In the genomic region with DNA sequence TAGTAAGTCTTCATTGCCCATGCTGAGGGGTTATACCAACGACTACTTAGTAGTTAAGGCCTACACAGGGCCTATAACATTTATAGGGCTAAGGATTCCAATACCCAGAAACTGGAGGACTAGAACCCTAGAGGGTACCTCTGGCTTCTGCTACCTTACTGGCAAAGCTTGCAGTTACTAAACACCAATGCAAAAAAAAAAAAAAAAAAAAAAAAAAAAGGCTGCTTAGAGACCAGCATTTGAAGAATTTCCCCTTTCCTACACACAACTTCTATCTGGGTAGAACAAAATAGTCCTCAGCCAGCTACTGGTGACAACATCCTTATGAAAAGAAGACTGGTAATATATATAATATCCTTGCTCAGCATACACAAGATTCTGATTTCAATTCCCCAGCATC, we compare ENCODE assay signal across 10 mouse cellular contexts. TPM values are rescaled to one million over a fixed set of nuclear protein-coding genes. Genes with fewer than 3 reads are reported as not detected.
DNase-seq lines count a peak whose midpoint lies in the region; ATAC-seq and TF ChIP-seq lines count a peak whose summit lies in the region.
"Had no signal": no experiment of that assay in that cellular context is flagged by ENCODE, and none has a peak within 500 bp of the region (broad histone marks: within the 10 kb centered on the region; RNA-seq: fewer than 3 reads in every experiment).

No protein-coding gene starts in this region.

- no peak for ATAC-seq in embryonic facial prominence, embryonic 15.5 days (ENCODE audit: insufficient number of reproducible peaks, low FRiP score, low TSS enrichment, low read depth)
- no peak for ATAC-seq in hindbrain, embryonic 15.5 days (ENCODE audit: low FRiP score, low read depth)
- no peak for ATAC-seq in hindbrain, embryonic 11.5 days (ENCODE audit: low FRiP score)
- no peak for ATAC-seq in midbrain, embryonic 15.5 days (replicated peaks)
- ATAC-seq in stomach, postnatal 0 days (ENCODE audit: low FRiP score, low TSS enrichment) = no peak

- DNase-seq in embryonic facial prominence, embryonic 10.5 days (ENCODE audit: low spot score) = no peak
- no peak for DNase-seq in hindbrain, embryonic 11.5 days (ENCODE audit: low spot score)
- no peak for DNase-seq in midbrain, embryonic 10.5 days (ENCODE audit: low spot score)
- no peak for DNase-seq in stomach, postnatal 0 days (ENCODE audit: low spot score)
- no peak for DNase-seq in ovary, postnatal 10 days (ENCODE audit: low spot score)
- DNase-seq: cerebellum, adult 2 months; thymus, adult 18-20 months had no signal

- no peak overlapping the region for H3K9ac ChIP-seq in embryonic facial prominence, embryonic 15.5 days
- no peak overlapping the region for H3K9ac ChIP-seq in hindbrain, embryonic 15.5 days
- H3K9ac ChIP-seq in hindbrain, embryonic 11.5 days (ENCODE audit: low read depth, low read length) = no peak overlapping the region
- no peak overlapping the region for H3K9ac ChIP-seq in midbrain, embryonic 15.5 days
- H3K9ac ChIP-seq in stomach, postnatal 0 days (ENCODE audit: low read length) = no peak overlapping the region

- no peak overlapping the region for H3K4me3 ChIP-seq in embryonic facial prominence, embryonic 15.5 days (replicated peaks)
- H3K4me3 ChIP-seq in embryonic facial prominence, embryonic 10.5 days = no peak overlapping the region
- H3K4me3 ChIP-seq in hindbrain, embryonic 15.5 days = no peak overlapping the region
- H3K4me3 ChIP-seq in hindbrain, embryonic 11.5 days (ENCODE audit: low read depth, low read length) = no peak overlapping the region
- no peak overlapping the region for H3K4me3 ChIP-seq in midbrain, embryonic 10.5 days
- no peak overlapping the region for H3K4me3 ChIP-seq in midbrain, embryonic 15.5 days
- H3K4me3 ChIP-seq in stomach, postnatal 0 days (ENCODE audit: low read depth, low read length) = no peak overlapping the region

- TF ChIP-seq CTCF in stomach, postnatal 0 days (IDR thresholded peaks at IDR 0.05; ENCODE audit: low read depth) = no peak

- 0 out of 2 replicates have a peak overlapping the region, but pooled peaks have one; percentile 68 for H3K27ac ChIP-seq in embryonic facial prominence, embryonic 15.5 days (replicated peaks)
- H3K27ac ChIP-seq in embryonic facial prominence, embryonic 10.5 days (replicated peaks) = no peak overlapping the region
- peak overlapping the region; percentile 52; the same call in 1 of the 2 replicates for H3K27ac ChIP-seq in hindbrain, embryonic 15.5 days (replicated peaks)
- H3K27ac ChIP-seq in hindbrain, embryonic 11.5 days (ENCODE audit: low read depth, low read length) = no peak overlapping the region
- H3K27ac ChIP-seq in midbrain, embryonic 10.5 days (replicated peaks) = peak overlapping the region; percentile 70; the same call in 1 of the 2 replicates
- H3K27ac ChIP-seq in midbrain, embryonic 15.5 days = no peak overlapping the region
- peak overlapping the region; percentile 13; the same call in 1 of the 2 replicates for H3K27ac ChIP-seq in stomach, postnatal 0 days (replicated peaks)

- WGBS in embryonic facial prominence, embryonic 15.5 days = 70% methylated on average over 1 of the region's 1 CpGs
- 64% methylated on average over 1 of the region's 1 CpGs for WGBS in embryonic facial prominence, embryonic 10.5 days
- 71% methylated on average over 1 of the region's 1 CpGs for WGBS in hindbrain, embryonic 15.5 days
- 68% methylated on average over 1 of the region's 1 CpGs for WGBS in hindbrain, embryonic 11.5 days
- 65% methylated on average over 1 of the region's 1 CpGs for WGBS in midbrain, embryonic 10.5 days
- 40% methylated on average over 1 of the region's 1 CpGs for WGBS in midbrain, embryonic 15.5 days
- WGBS in stomach, postnatal 0 days = 41% methylated on average over 1 of the region's 1 CpGs

- no peaks in the 10 kb centered on the region for H3K27me3 ChIP-seq in embryonic facial prominence, embryonic 15.5 days
- H3K27me3 ChIP-seq in embryonic facial prominence, embryonic 10.5 days (replicated peaks; ENCODE audit: low read depth, poor library complexity, severe bottlenecking) = no peaks in the 10 kb centered on the region
- no peaks in the 10 kb centered on the region for H3K27me3 ChIP-seq in hindbrain, embryonic 15.5 days
- H3K27me3 ChIP-seq in hindbrain, embryonic 11.5 days (ENCODE audit: control insufficient read depth, insufficient read depth, low read length) = no peaks in the 10 kb centered on the region
- H3K27me3 ChIP-seq in midbrain, embryonic 10.5 days (ENCODE audit: low read depth, poor library complexity, severe bottlenecking) = no peaks in the 10 kb centered on the region
- no peaks in the 10 kb centered on the region for H3K27me3 ChIP-seq in midbrain, embryonic 15.5 days (replicated peaks)
- no peaks in the 10 kb centered on the region for H3K27me3 ChIP-seq in stomach, postnatal 0 days (ENCODE audit: control insufficient read depth, insufficient read depth, low read length)

- peaks cover 17% of the 10 kb centered on the region for H3K4me1 ChIP-seq in embryonic facial prominence, embryonic 15.5 days
- H3K4me1 ChIP-seq in embryonic facial prominence, embryonic 10.5 days = peaks cover 20% of the 10 kb centered on the region
- peaks cover 14% of the 10 kb centered on the region for H3K4me1 ChIP-seq in hindbrain, embryonic 15.5 days (replicated peaks)
- H3K4me1 ChIP-seq in hindbrain, embryonic 11.5 days (replicated peaks; ENCODE audit: control insufficient read depth, insufficient read depth, low read length) = no peaks in the 10 kb centered on the region
- peaks cover 37% of the 10 kb centered on the region for H3K4me1 ChIP-seq in midbrain, embryonic 10.5 days
- H3K4me1 ChIP-seq in midbrain, embryonic 15.5 days = peaks cover 15% of the 10 kb centered on the region
- H3K4me1 ChIP-seq in stomach, postnatal 0 days (replicated peaks; ENCODE audit: control insufficient read depth, insufficient read depth) = peaks cover 2% of the 10 kb centered on the region; the same call in 1 of the 2 replicates

- H3K9me3 ChIP-seq in embryonic facial prominence, embryonic 15.5 days (replicated peaks) = no peaks in the 10 kb centered on the region
- no peaks in the 10 kb centered on the region for H3K9me3 ChIP-seq in embryonic facial prominence, embryonic 10.5 days
- no peaks in the 10 kb centered on the region for H3K9me3 ChIP-seq in hindbrain, embryonic 15.5 days
- H3K9me3 ChIP-seq in hindbrain, embryonic 11.5 days (ENCODE audit: control insufficient read depth, low read length) = no peaks in the 10 kb centered on the region
- peaks cover 6% of the 10 kb centered on the region; the same call in 1 of the 2 replicates for H3K9me3 ChIP-seq in midbrain, embryonic 10.5 days (replicated peaks)
- H3K9me3 ChIP-seq in midbrain, embryonic 15.5 days = no peaks in the 10 kb centered on the region
- no peaks in the 10 kb centered on the region for H3K9me3 ChIP-seq in stomach, postnatal 0 days (ENCODE audit: control insufficient read depth, low read length)

- no peak overlapping the region for H3K4me2 ChIP-seq in embryonic facial prominence, embryonic 15.5 days (replicated peaks)
- no peak overlapping the region for H3K4me2 ChIP-seq in hindbrain, embryonic 15.5 days
- H3K4me2 ChIP-seq in hindbrain, embryonic 11.5 days (replicated peaks; ENCODE audit: low read depth, low read length) = no peak overlapping the region
- no peak overlapping the region for H3K4me2 ChIP-seq in midbrain, embryonic 15.5 days
- H3K4me2 ChIP-seq in stomach, postnatal 0 days (replicated peaks; ENCODE audit: low read depth) = no peak overlapping the region

- no peaks in the 10 kb centered on the region for H3K36me3 ChIP-seq in embryonic facial prominence, embryonic 15.5 days
- H3K36me3 ChIP-seq in embryonic facial prominence, embryonic 10.5 days (replicated peaks) = peaks cover 15% of the 10 kb centered on the region
- H3K36me3 ChIP-seq in hindbrain, embryonic 15.5 days = no peaks in the 10 kb centered on the region
- no peaks in the 10 kb centered on the region for H3K36me3 ChIP-seq in hindbrain, embryonic 11.5 days (ENCODE audit: control insufficient read depth, insufficient read depth, low read length)
- H3K36me3 ChIP-seq in midbrain, embryonic 10.5 days = peaks cover 19% of the 10 kb centered on the region
- H3K36me3 ChIP-seq in midbrain, embryonic 15.5 days (replicated peaks) = no peaks in the 10 kb centered on the region
- H3K36me3 ChIP-seq in stomach, postnatal 0 days (ENCODE audit: control insufficient read depth, insufficient read depth, low read length) = no peaks in the 10 kb centered on the region

- TF ChIP-seq EP300 in stomach, postnatal 0 days (optimal IDR thresholded peaks at IDR 0.05) = no peak

RNA-seq across cellular contexts. Expression of gene Memo1, which starts 29.7 kb away (rescaled TPM):
- polyA plus RNA-seq in embryonic facial prominence, embryonic 15.5 days (2015; fragmentation: Nextera tagmentation; extraction: Ambion mirVana) = 83.1 and 88.5 TPM in 2 replicates
- 89.3 and 94.8 TPM in 2 replicates for polyA plus RNA-seq in embryonic facial prominence, embryonic 10.5 days (2016; fragmentation: Nextera tagmentation; extraction: Ambion mirVana)
- polyA plus RNA-seq in hindbrain, embryonic 15.5 days (2015; fragmentation: Nextera tagmentation; extraction: Ambion mirVana) = 51.1 and 51.6 TPM in 2 replicates
- polyA plus RNA-seq in hindbrain, embryonic 11.5 days (2014; fragmentation: Nextera tagmentation; extraction: Ambion mirVana) = 82.3 and 86.9 TPM in 2 replicates
- 92.2 and 99.8 TPM in 2 replicates for polyA plus RNA-seq in midbrain, embryonic 10.5 days (2016; fragmentation: Nextera tagmentation; extraction: Ambion mirVana)
- polyA plus RNA-seq in midbrain, embryonic 15.5 days (2015; fragmentation: Nextera tagmentation; extraction: Ambion mirVana) = 51.3 and 57.8 TPM in 2 replicates
- 61.5 and 63.0 TPM in 2 replicates for polyA plus RNA-seq in stomach, postnatal 0 days (2015; fragmentation: Nextera tagmentation; extraction: Ambion mirVana)

RNA-seq across cellular contexts. Expression of gene Dpy30, which starts 58.1 kb away (rescaled TPM):
- 191 and 200 TPM in 2 replicates for polyA plus RNA-seq in embryonic facial prominence, embryonic 15.5 days (2015; fragmentation: Nextera tagmentation; extraction: Ambion mirVana)
- polyA plus RNA-seq in embryonic facial prominence, embryonic 10.5 days (2016; fragmentation: Nextera tagmentation; extraction: Ambion mirVana) = 287 and 298 TPM in 2 replicates
- 210 and 224 TPM in 2 replicates for polyA plus RNA-seq in hindbrain, embryonic 15.5 days (2015; fragmentation: Nextera tagmentation; extraction: Ambion mirVana)
- polyA plus RNA-seq in hindbrain, embryonic 11.5 days (2014; fragmentation: Nextera tagmentation; extraction: Ambion mirVana) = 243 and 251 TPM in 2 replicates
- 279 and 306 TPM in 2 replicates for polyA plus RNA-seq in midbrain, embryonic 10.5 days (2016; fragmentation: Nextera tagmentation; extraction: Ambion mirVana)
- polyA plus RNA-seq in midbrain, embryonic 15.5 days (2015; fragmentation: Nextera tagmentation; extraction: Ambion mirVana) = 182 and 191 TPM in 2 replicates
- 190 and 193 TPM in 2 replicates for polyA plus RNA-seq in stomach, postnatal 0 days (2015; fragmentation: Nextera tagmentation; extraction: Ambion mirVana)

Comparison
In these comparisons a context has a peak if more than half of its experiments do, and no peak if none do; other contexts are left out.
1. H3K27ac ChIP-seq: peak in embryonic facial prominence, embryonic 15.5 days (single experiment), hindbrain, embryonic 15.5 days (single experiment), midbrain, embryonic 10.5 days (single experiment) and stomach, postnatal 0 days (single experiment); none in embryonic facial prominence, embryonic 10.5 days (single experiment), hindbrain, embryonic 11.5 days (single experiment) and midbrain, embryonic 15.5 days (single experiment).